Mouse (Mus musculus): ENCODE results near the gene Zfp184.

DNA sequence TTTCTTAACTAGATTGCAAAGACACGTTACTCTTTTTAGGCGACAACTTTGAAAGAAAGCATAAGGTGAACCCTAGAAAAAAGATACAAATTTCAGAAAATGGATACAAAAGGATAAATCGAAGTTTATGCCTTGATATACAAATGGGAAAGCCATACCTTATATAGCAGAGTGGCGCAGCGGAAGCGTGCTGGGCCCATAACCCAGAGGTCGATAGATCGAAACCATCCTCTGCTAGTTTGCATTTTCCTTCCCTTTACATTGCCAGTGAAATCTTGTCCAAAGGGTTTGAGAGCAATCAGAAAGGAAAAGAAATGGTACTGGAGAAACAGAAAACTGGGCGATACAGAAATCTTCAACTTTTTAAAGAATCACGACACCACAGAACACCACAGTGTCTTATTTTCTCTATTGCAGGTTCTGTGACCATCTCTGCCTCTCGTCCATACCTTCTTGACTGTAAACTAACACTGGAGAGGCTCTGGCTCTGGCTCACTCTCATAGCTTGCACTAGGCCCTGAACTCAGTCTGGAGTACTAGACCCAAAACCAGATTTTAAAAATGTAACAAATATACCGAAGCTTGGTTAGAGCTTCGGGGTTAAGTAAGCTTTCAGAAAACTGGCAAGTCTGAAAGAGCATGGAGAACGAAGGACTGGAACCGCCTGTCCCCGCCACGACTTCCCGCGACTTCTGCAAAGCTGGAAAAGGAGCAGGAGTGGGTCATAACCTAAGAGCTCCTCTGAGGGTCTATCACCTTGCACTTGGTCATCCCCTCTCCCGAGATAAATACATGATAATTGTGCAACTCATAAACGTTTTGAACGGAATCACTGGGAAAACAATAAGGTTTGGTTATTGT, 37.7 kb upstream of the Zfp184 start:
- TF ChIP-seq EP300 (optimal IDR thresholded peaks at IDR 0.05) (no peak), CTCF (IDR thresholded peaks at IDR 0.05; ENCODE audit: low read depth) (no peak)

All from stomach, postnatal 0 days (tissue).